Mouse (Mus musculus) heart, embryonic 15.5 days (tissue): ENCODE measurements around the gene Chd4. TPM values are rescaled to one million over a fixed set of nuclear protein-coding genes. Genes with fewer than 3 reads are reported as not detected.
"Not testable (repeated sequence)": the region's sequence is repeated elsewhere in the genome, so short reads cannot be mapped to it uniquely, and the experiment has no call there.

Experiments
- ATAC-seq: fragments of 200-750 bp; cut with Nextera tagmentation; replicated peaks from 2 replicates; pipeline ENCODE4 v1.8.0; 2017; ENCODE audit warnings: low read depth, moderate TSS enrichment; ENCODE audit not compliant: insufficient number of reproducible peaks, insufficient read depth, low FRiP score
- H3K27ac ChIP-seq: fragments of 300-500 bp; sonication (generic); 2 replicates; pipeline ENCODE4 v1.5.1; 2015; ENCODE audit warnings: mild to moderate bottlenecking, inconsistent platforms
- H3K27me3 ChIP-seq: fragments of 300-500 bp; sonication (generic); 2 replicates; pipeline ENCODE4 v1.6.1; 2015; ENCODE audit warnings: inconsistent platforms
- H3K36me3 ChIP-seq: fragments of 300-500 bp; sonication (generic); 2 replicates; pipeline ENCODE4 v1.6.1; 2015; ENCODE audit warnings: mild to moderate bottlenecking, inconsistent platforms
- H3K4me1 ChIP-seq: fragments of 300-500 bp; sonication (generic); replicated peaks from 2 replicates; pipeline ENCODE4 v1.6.1; 2015; ENCODE audit warnings: inconsistent platforms
- H3K4me2 ChIP-seq: fragments of 300-500 bp; sonication (generic); 2 replicates; pipeline ENCODE4 v1.6.1; 2015; ENCODE audit warnings: inconsistent platforms, mild to moderate bottlenecking, moderate library complexity
- H3K4me3 ChIP-seq: fragments of 300-500 bp; sonication (generic); 2 replicates; pipeline ENCODE4 v1.5.1; 2015; ENCODE audit warnings: mild to moderate bottlenecking, inconsistent platforms
- H3K9ac ChIP-seq: fragments of 300-500 bp; sonication (generic); 2 replicates; pipeline ENCODE4 v1.6.1; 2015; ENCODE audit warnings: mild to moderate bottlenecking, inconsistent platforms
- H3K9me3 ChIP-seq: fragments of 300-500 bp; sonication (generic); replicated peaks from 2 replicates; pipeline ENCODE4 v1.6.1; 2016; ENCODE audit warnings: inconsistent platforms
- WGBS: fragments of 180-500 bp; shearing (Covaris S2); methylation state at CpG from one replicate; pipeline ENCODE4 v1.1.7; 2015; ENCODE audit warnings: mixed read lengths; 5-methylcytosine and 5-hydroxymethylcytosine counted together
- polyA plus RNA-seq: library from polyadenylated mRNA; unstranded; fragments of >200 nt; fragmentation: Nextera tagmentation; extraction: Ambion mirVana; gene quantifications from 2 replicates; pipeline ENCODE4 v1.2.1, GENCODE M21; 2015

Chd4 gene
- polyA plus RNA-seq = 61.1 and 63.4 TPM in 2 replicates

GRCm38 (mm10) chr6:125095391-125096278 is at the start of gene Chd4:
Chd4 (plus strand) TSS chr6:125095981.
- Histone ChIP-seq H3K4me3 (peak within 1 kb of the TSS; percentile 80), H3K27ac (peak within 1 kb of the TSS; percentile 94), H3K36me3 (peaks cover 6% of the 10 kb centered on the region), H3K4me1 (peaks cover 42% of the 10 kb centered on the region), H3K9me3 (no peaks in the 10 kb centered on the region), H3K27me3 (no peaks in the 10 kb centered on the region), H3K4me2 (peak within 1 kb of the TSS; percentile 89), H3K9ac (peak within 1 kb of the TSS; percentile 93)
- ATAC-seq = peak; percentile 77
- whole genome bisulfite sequencing = 3% methylated on average over 40 of the region's 45 CpGs

- no peaks in the 10 kb centered on the region for H3K27me3 ChIP-seq
- 0 out of 2 replicates have a peak, but pooled peaks cover 3% of the 10 kb centered on the region for H3K4me1 ChIP-seq
- WGBS = 33% methylated on average over 5 of the region's 5 CpGs
- 0 out of 2 replicates have a peak, but pooled peaks have one; percentile 33 for ATAC-seq
- no peak overlapping the region for H3K9ac ChIP-seq
- H3K9me3 ChIP-seq = no peaks in the 10 kb centered on the region
- no peak overlapping the region for H3K4me2 ChIP-seq
- peaks cover 65% of the 10 kb centered on the region for H3K36me3 ChIP-seq
- H3K27ac ChIP-seq = no peak overlapping the region
- H3K4me3 ChIP-seq = no peak overlapping the region
Observed at GRCm38 (mm10) chr6:125046691-125047090, 49.1 kb upstream of the Chd4 start.

- no peak for ATAC-seq
- Histone ChIP-seq H3K4me2 (no peak within 1 kb of the TSS), H3K36me3 (peaks cover 71% of the 10 kb centered on the region), H3K4me3 (no peak within 1 kb of the TSS), H3K9ac (no peak within 1 kb of the TSS), H3K4me1 (0 out of 2 replicates have a peak, but pooled peaks cover 3% of the 10 kb centered on the region), H3K27me3 (no peaks in the 10 kb centered on the region), H3K27ac (no peak within 1 kb of the TSS), H3K9me3 (no peaks in the 10 kb centered on the region)
- WGBS = 41% methylated on average over 20 of the region's 20 CpGs
Observed at GRCm38 (mm10) chr6:125049678-125050077, 46.1 kb upstream of the Chd4 start, which contains the start of gene Acrbp. Acrbp (plus strand) TSS chr6:125049689.

GRCm38 (mm10) chr6:125051237-125051636 is 44.5 kb upstream of the Chd4 start:
- Histone ChIP-seq H3K27ac (no peak overlapping the region), H3K4me1 (0 out of 2 replicates have a peak, but pooled peaks cover 3% of the 10 kb centered on the region), H3K4me2 (no peak overlapping the region), H3K36me3 (peaks cover 60% of the 10 kb centered on the region), H3K9me3 (no peaks in the 10 kb centered on the region), H3K9ac (no peak overlapping the region), H3K27me3 (no peaks in the 10 kb centered on the region), H3K4me3 (no peak overlapping the region)
- 64% methylated on average over 5 of the region's 5 CpGs for WGBS
- no peak for ATAC-seq

GRCm38 (mm10) chr6:125061493-125061892 is 34.3 kb upstream of the Chd4 start:
- no peaks in the 10 kb centered on the region for H3K36me3 ChIP-seq
- H3K4me2 ChIP-seq = no peak overlapping the region
- no peak for ATAC-seq
- H3K9me3 ChIP-seq = no peaks in the 10 kb centered on the region
- 21% methylated on average over 6 of the region's 6 CpGs for WGBS
- H3K4me1 ChIP-seq = peaks cover 12% of the 10 kb centered on the region
- H3K9ac ChIP-seq = no peak overlapping the region
- no peak overlapping the region for H3K27ac ChIP-seq
- no peak overlapping the region for H3K4me3 ChIP-seq
- H3K27me3 ChIP-seq = no peaks in the 10 kb centered on the region

GRCm38 (mm10) chr6:125062511-125062910 is 33.3 kb upstream of the Chd4 start:
- H3K9ac ChIP-seq = no peak overlapping the region
- H3K27ac ChIP-seq = no peak overlapping the region
- 80% methylated on average over 5 of the region's 5 CpGs for WGBS

GRCm38 (mm10) chr6:125063906-125064305 is 31.9 kb upstream of the Chd4 start:
- Histone ChIP-seq H3K9ac (no peak overlapping the region), H3K4me2 (no peak overlapping the region), H3K27me3 (no peaks in the 10 kb centered on the region), H3K4me1 (peaks cover 12% of the 10 kb centered on the region), H3K36me3 (no peaks in the 10 kb centered on the region), H3K9me3 (no peaks in the 10 kb centered on the region), H3K27ac (no peak overlapping the region), H3K4me3 (no peak overlapping the region)
- no peak for ATAC-seq
- WGBS = 76% methylated on average over 6 of the region's 6 CpGs

More at GRCm38 (mm10) chr6:125062511-125062910, 33.3 kb upstream of the Chd4 start:
- Histone ChIP-seq H3K4me1 (peaks cover 12% of the 10 kb centered on the region), H3K4me2 (no peak overlapping the region), H3K4me3 (no peak overlapping the region), H3K27me3 (no peaks in the 10 kb centered on the region), H3K9me3 (no peaks in the 10 kb centered on the region), H3K36me3 (no peaks in the 10 kb centered on the region)
- no peak for ATAC-seq

GRCm38 (mm10) chr6:125065223-125065622 is 30.6 kb upstream of the Chd4 start:
- H3K9ac ChIP-seq, H3K27me3 ChIP-seq, H3K9me3 ChIP-seq, H3K27ac ChIP-seq, H3K4me3 ChIP-seq, ATAC-seq, H3K4me2 ChIP-seq, H3K36me3 ChIP-seq: not testable (repeated sequence)
- no CpG with 5 or more reads among the region's 1 CpGs for WGBS
- H3K4me1 ChIP-seq = peaks cover 12% of the 10 kb centered on the region

- H3K9ac ChIP-seq = no peak within 1 kb of the TSS
- H3K9me3 ChIP-seq = no peaks in the 10 kb centered on the region
- H3K4me3 ChIP-seq = no peak within 1 kb of the TSS
- no peak for ATAC-seq
- WGBS = 57% methylated on average over 8 of the region's 8 CpGs
- H3K27ac ChIP-seq = no peak within 1 kb of the TSS
- no peak within 1 kb of the TSS for H3K4me2 ChIP-seq
- H3K36me3 ChIP-seq = no peaks in the 10 kb centered on the region
- H3K27me3 ChIP-seq = no peaks in the 10 kb centered on the region
- H3K4me1 ChIP-seq = peaks cover 12% of the 10 kb centered on the region
Observed at GRCm38 (mm10) chr6:125067571-125067995, 28.2 kb upstream of the Chd4 start, which contains the start of gene Lpar5. Lpar5 (plus strand) TSS chr6:125067920.

GRCm38 (mm10) chr6:125071170-125071895 is 24.4 kb upstream of the Chd4 start:
- Histone ChIP-seq H3K4me1 (peaks cover 12% of the 10 kb centered on the region), H3K9me3 (no peaks in the 10 kb centered on the region), H3K27ac (peak overlapping the region; percentile 27), H3K4me2 (peak overlapping the region; percentile 25; the same call in 1 of the 2 replicates), H3K4me3 (0 out of 2 replicates have a peak overlapping the region, but pooled peaks have one; percentile 10), H3K36me3 (no peaks in the 10 kb centered on the region), H3K9ac (no peak overlapping the region), H3K27me3 (no peaks in the 10 kb centered on the region)
- WGBS = 73% methylated on average over 18 of the region's 18 CpGs
- ATAC-seq = peak; percentile 54

GRCm38 (mm10) chr6:125071896-125072279 is 23.9 kb upstream of the Chd4 start:
- Histone ChIP-seq H3K9ac (no peak overlapping the region), H3K4me1 (peaks cover 12% of the 10 kb centered on the region), H3K4me2 (peak overlapping the region; percentile 13; the same call in 1 of the 2 replicates), H3K36me3 (no peaks in the 10 kb centered on the region), H3K9me3 (no peaks in the 10 kb centered on the region), H3K27me3 (no peaks in the 10 kb centered on the region), H3K4me3 (no peak overlapping the region), H3K27ac (peak overlapping the region; percentile 27)
- ATAC-seq = no peak
- 18% methylated on average over 2 of the region's 2 CpGs for WGBS
